Mouse (Mus musculus): Measurements from ENCODE around the gene Mrps18b. TPM values are rescaled to one million over a fixed set of nuclear protein-coding genes. Genes with fewer than 3 reads are reported as not detected.

Gene Mrps18b
- polyA plus RNA-seq, 1 experiment: 104 TPM

- TF ChIP-seq SRF (IDR thresholded peaks at IDR 0.05; ENCODE audit: control insufficient read depth, insufficient read length, low read depth): no peak
- TF ChIP-seq REST (IDR thresholded peaks at IDR 0.05; ENCODE audit: insufficient read depth, insufficient read length): no peak
- no peak for TF ChIP-seq MYOG (IDR thresholded peaks at IDR 0.05; ENCODE audit: control insufficient read depth in 1 of 3, insufficient read depth in 1 of 3, insufficient read length in 2 of 3, low read depth in 2 of 3)
- no peak for TF ChIP-seq MAX (IDR thresholded peaks at IDR 0.05; ENCODE audit: low read depth)
- no peak for TF ChIP-seq USF1 (IDR thresholded peaks at IDR 0.05; ENCODE audit: low read depth)
- TF ChIP-seq MYOD1 (IDR thresholded peaks at IDR 0.05; ENCODE audit: control insufficient read depth in 1 of 3, insufficient read length in 2 of 3, low read depth in 2 of 3): no peak
- no peak for TF ChIP-seq TCF3 (IDR thresholded peaks at IDR 0.05; ENCODE audit: insufficient read length, low read depth)
- no peak for TF ChIP-seq TCF12 (IDR thresholded peaks at IDR 0.05; ENCODE audit: insufficient read depth, poor library complexity, severe bottlenecking)
- no peak for TF ChIP-seq CEBPB (IDR thresholded peaks at IDR 0.05; ENCODE audit: insufficient read depth, poor library complexity, severe bottlenecking)
- no peak for TF ChIP-seq POLR2AphosphoS2 (IDR thresholded peaks at IDR 0.05; ENCODE audit: insufficient read length, low read depth)
- TF ChIP-seq POLR2A (IDR thresholded peaks at IDR 0.05; ENCODE audit: insufficient read length, low read depth): no peak
- no peak for TF ChIP-seq E2F4 (IDR thresholded peaks at IDR 0.05; ENCODE audit: insufficient read depth)
- peak overlapping the region; percentile 90 for H3K4me3 ChIP-seq
- peaks cover 12% of the 10 kb centered on the region for H3K36me3 ChIP-seq (ENCODE audit: control insufficient read depth, insufficient read depth)
- peaks cover 79% of the 10 kb centered on the region for H3K79me2 ChIP-seq (ENCODE audit: control insufficient read depth, insufficient read depth)
- peak overlapping the region; percentile 64 for H3ac ChIP-seq (ENCODE audit: control insufficient read depth, insufficient read length)
- no peaks in the 10 kb centered on the region for H3K27me3 ChIP-seq (ENCODE audit: control insufficient read depth, insufficient read depth, insufficient read length)
- H3K4me2 ChIP-seq (ENCODE audit: low read depth): peak overlapping the region; percentile 99
These were observed 46.7 kb downstream of the Mrps18b start for GRCm38 (mm10) chr17:35869346-35870067.

GRCm38 (mm10) chr17:35868961-35869345 is 47.2 kb downstream of the Mrps18b start:
- Histone ChIP-seq H3K36me3 (ENCODE audit: control insufficient read depth, insufficient read depth) (peaks cover 7% of the 10 kb centered on the region), H3ac (ENCODE audit: control insufficient read depth, insufficient read length) (peak overlapping the region; percentile 64), H3K79me2 (ENCODE audit: control insufficient read depth, insufficient read depth) (peaks cover 74% of the 10 kb centered on the region), H3K4me2 (ENCODE audit: low read depth) (peak overlapping the region; percentile 99), H3K4me3 (peak overlapping the region; percentile 90), H3K27me3 (ENCODE audit: control insufficient read depth, insufficient read depth, insufficient read length) (no peaks in the 10 kb centered on the region)
- TF ChIP-seq TCF3 (IDR thresholded peaks at IDR 0.05; ENCODE audit: insufficient read length, low read depth) (no peak), REST (IDR thresholded peaks at IDR 0.05; ENCODE audit: insufficient read depth, insufficient read length) (no peak)

- peak overlapping the region; percentile 90 for H3K4me3 ChIP-seq
- peak; percentile 22 for TF ChIP-seq POLR2AphosphoS2 (IDR thresholded peaks at IDR 0.05; ENCODE audit: insufficient read length, low read depth)
- no peak for TF ChIP-seq TCF3 (IDR thresholded peaks at IDR 0.05; ENCODE audit: insufficient read length, low read depth)
- TF ChIP-seq POLR2A (IDR thresholded peaks at IDR 0.05; ENCODE audit: insufficient read length, low read depth): no peak
- TF ChIP-seq MAX (IDR thresholded peaks at IDR 0.05; ENCODE audit: low read depth): no peak
- TF ChIP-seq MYOD1 (IDR thresholded peaks at IDR 0.05; ENCODE audit: control insufficient read depth in 1 of 3, insufficient read length in 2 of 3, low read depth in 2 of 3): no peak
- TF ChIP-seq REST (IDR thresholded peaks at IDR 0.05; ENCODE audit: insufficient read depth, insufficient read length): no peak
- peak overlapping the region; percentile 99 for H3K4me2 ChIP-seq (ENCODE audit: low read depth)
- peak overlapping the region; percentile 64 for H3ac ChIP-seq (ENCODE audit: control insufficient read depth, insufficient read length)
- H3K36me3 ChIP-seq (ENCODE audit: control insufficient read depth, insufficient read depth): peaks cover 7% of the 10 kb centered on the region
- H3K27me3 ChIP-seq (ENCODE audit: control insufficient read depth, insufficient read depth, insufficient read length): no peaks in the 10 kb centered on the region
- peaks cover 68% of the 10 kb centered on the region for H3K79me2 ChIP-seq (ENCODE audit: control insufficient read depth, insufficient read depth)
These were observed 47.9 kb downstream of the Mrps18b start for GRCm38 (mm10) chr17:35868165-35868820.

GRCm38 (mm10) chr17:35866911-35867890 is 49.0 kb downstream of the Mrps18b start:
- Histone ChIP-seq H3K79me2 (ENCODE audit: control insufficient read depth, insufficient read depth) (peaks cover 57% of the 10 kb centered on the region), H3K27me3 (ENCODE audit: control insufficient read depth, insufficient read depth, insufficient read length) (no peaks in the 10 kb centered on the region), H3K4me3 (peak overlapping the region; percentile 90), H3K4me2 (ENCODE audit: low read depth) (peak overlapping the region; percentile 99), H3K36me3 (ENCODE audit: control insufficient read depth, insufficient read depth) (no peaks in the 10 kb centered on the region), H3ac (ENCODE audit: control insufficient read depth, insufficient read length) (peak overlapping the region; percentile 64)
- TF ChIP-seq POLR2AphosphoS2 (IDR thresholded peaks at IDR 0.05; ENCODE audit: insufficient read length, low read depth) (peak; percentile 15), MAX (IDR thresholded peaks at IDR 0.05; ENCODE audit: low read depth) (no peak)

- TF ChIP-seq TCF3 (IDR thresholded peaks at IDR 0.05; ENCODE audit: insufficient read length, low read depth) (no peak), TCF12 (IDR thresholded peaks at IDR 0.05; ENCODE audit: insufficient read depth, poor library complexity, severe bottlenecking) (no peak), MYOD1 (IDR thresholded peaks at IDR 0.05; ENCODE audit: control insufficient read depth in 1 of 3, insufficient read length in 2 of 3, low read depth in 2 of 3) (no peak), CEBPB (IDR thresholded peaks at IDR 0.05; ENCODE audit: insufficient read depth, poor library complexity, severe bottlenecking) (no peak), E2F4 (IDR thresholded peaks at IDR 0.05; ENCODE audit: insufficient read depth) (no peak), REST (IDR thresholded peaks at IDR 0.05; ENCODE audit: insufficient read depth, insufficient read length) (no peak), POLR2AphosphoS2 (IDR thresholded peaks at IDR 0.05; ENCODE audit: insufficient read length, low read depth) (peak; percentile 92), USF1 (IDR thresholded peaks at IDR 0.05; ENCODE audit: low read depth) (no peak), POLR2A (IDR thresholded peaks at IDR 0.05; ENCODE audit: insufficient read length, low read depth) (peak; percentile 93), SRF (IDR thresholded peaks at IDR 0.05; ENCODE audit: control insufficient read depth, insufficient read length, low read depth) (no peak), MAX (IDR thresholded peaks at IDR 0.05; ENCODE audit: low read depth) (no peak), MYOG (IDR thresholded peaks at IDR 0.05; ENCODE audit: control insufficient read depth in 1 of 3, insufficient read depth in 1 of 3, insufficient read length in 2 of 3, low read depth in 2 of 3) (peak in 1 of 3 experiments; percentile 5)
- Histone ChIP-seq H3ac (ENCODE audit: control insufficient read depth, insufficient read length) (peak overlapping the region; percentile 64), H3K4me3 (peak overlapping the region; percentile 90), H3K27me3 (ENCODE audit: control insufficient read depth, insufficient read depth, insufficient read length) (no peaks in the 10 kb centered on the region), H3K79me2 (ENCODE audit: control insufficient read depth, insufficient read depth) (peaks cover 49% of the 10 kb centered on the region), H3K36me3 (ENCODE audit: control insufficient read depth, insufficient read depth) (no peaks in the 10 kb centered on the region), H3K4me2 (ENCODE audit: low read depth) (peak overlapping the region; percentile 99)
These were observed 49.8 kb downstream of the Mrps18b start for GRCm38 (mm10) chr17:35866281-35866831.

Measured in myocyte (in vitro differentiated cells).